Mouse (Mus musculus) megakaryocyte, embryonic 14.5 days (primary cell): ENCODE data around the gene Icam5. TPM values are rescaled to one million over a fixed set of nuclear protein-coding genes. Genes with fewer than 3 reads are reported as not detected.

ENCODE experiments used
- H3K27me3 ChIP-seq: replicated peaks from 2 replicates; pipeline ENCODE3; 2012; ENCODE audit warnings: inconsistent platforms
- H3K36me3 ChIP-seq: replicated peaks from 2 replicates; pipeline ENCODE3; 2012; ENCODE audit warnings: low read length, inconsistent platforms, mixed read lengths
- H3K4me1 ChIP-seq: 2 replicates; pipeline ENCODE4 v1.6.1; 2012; ENCODE audit warnings: inconsistent platforms
- H3K4me3 ChIP-seq: replicated peaks from 2 replicates; pipeline ENCODE3; 2012; ENCODE audit warnings: moderate library complexity, mild to moderate bottlenecking, inconsistent platforms
- H3K9me3 ChIP-seq: 2 replicates; pipeline ENCODE4 v1.6.1; 2012; ENCODE audit warnings: inconsistent platforms
- FLI1 ChIP-seq: IDR thresholded peaks from 2 replicates; pipeline ENCODE4 v1.6.1; 2012; ENCODE audit warnings: low read length, inconsistent platforms, mixed read lengths
- GATA1 ChIP-seq: IDR thresholded peaks from 3 replicates; pipeline ENCODE4 v1.6.1; 2012; ENCODE audit warnings: mixed read lengths, low read length, inconsistent platforms, borderline replicate concordance
- polyA plus RNA-seq: library from polyadenylated mRNA; stranded (reverse); fragments of >175 nt; gene quantifications from 2 replicates; pipeline ENCODE4 v1.2.3, GENCODE M21; 2012; ENCODE audit warnings: low replicate concordance; ENCODE audit not compliant: insufficient read depth

The Icam5 gene
- polyA plus RNA-seq, 1 experiment, result 3.0 TPM

GRCm38 (mm10) chr9:21025258-21025810, 6.5 kb upstream of the Icam5 start:
- TF ChIP-seq GATA1 (no peak), FLI1 (no peak)
- peaks cover 31% of the 10 kb centered on the region for H3K36me3 ChIP-seq
- H3K27me3 ChIP-seq, result peaks cover 42% of the 10 kb centered on the region
- peaks cover 42% of the 10 kb centered on the region for H3K4me1 ChIP-seq
- H3K4me3 ChIP-seq, result no peak overlapping the region
- no peaks in the 10 kb centered on the region for H3K9me3 ChIP-seq

GRCm38 (mm10) chr9:21026849-21027248, 5.0 kb upstream of the Icam5 start:
- H3K9me3 ChIP-seq, result no peaks in the 10 kb centered on the region
- TF ChIP-seq FLI1 (no peak), GATA1 (no peak)
- H3K27me3 ChIP-seq, result peaks cover 34% of the 10 kb centered on the region
- peaks cover 25% of the 10 kb centered on the region for H3K36me3 ChIP-seq
- peaks cover 53% of the 10 kb centered on the region for H3K4me1 ChIP-seq
- H3K4me3 ChIP-seq, result no peak overlapping the region

- Histone ChIP-seq H3K9me3 (no peaks in the 10 kb centered on the region), H3K4me3 (peak overlapping the region; percentile 24), H3K4me1 (peaks cover 59% of the 10 kb centered on the region), H3K36me3 (peaks cover 25% of the 10 kb centered on the region), H3K27me3 (peaks cover 37% of the 10 kb centered on the region)
- TF ChIP-seq GATA1 (no peak), FLI1 (no peak)
Measured at GRCm38 (mm10) chr9:21027774-21028290, 4.0 kb upstream of the Icam5 start.

- H3K9me3 ChIP-seq, result no peaks in the 10 kb centered on the region
- peaks cover 67% of the 10 kb centered on the region for H3K4me1 ChIP-seq
- H3K27me3 ChIP-seq, result peaks cover 45% of the 10 kb centered on the region
- H3K4me3 ChIP-seq, result peak overlapping the region; percentile 94
- peaks cover 25% of the 10 kb centered on the region for H3K36me3 ChIP-seq
- TF ChIP-seq FLI1 (no peak), GATA1 (no peak)
Measured at GRCm38 (mm10) chr9:21028560-21029110, 3.2 kb upstream of the Icam5 start.

DNA sequence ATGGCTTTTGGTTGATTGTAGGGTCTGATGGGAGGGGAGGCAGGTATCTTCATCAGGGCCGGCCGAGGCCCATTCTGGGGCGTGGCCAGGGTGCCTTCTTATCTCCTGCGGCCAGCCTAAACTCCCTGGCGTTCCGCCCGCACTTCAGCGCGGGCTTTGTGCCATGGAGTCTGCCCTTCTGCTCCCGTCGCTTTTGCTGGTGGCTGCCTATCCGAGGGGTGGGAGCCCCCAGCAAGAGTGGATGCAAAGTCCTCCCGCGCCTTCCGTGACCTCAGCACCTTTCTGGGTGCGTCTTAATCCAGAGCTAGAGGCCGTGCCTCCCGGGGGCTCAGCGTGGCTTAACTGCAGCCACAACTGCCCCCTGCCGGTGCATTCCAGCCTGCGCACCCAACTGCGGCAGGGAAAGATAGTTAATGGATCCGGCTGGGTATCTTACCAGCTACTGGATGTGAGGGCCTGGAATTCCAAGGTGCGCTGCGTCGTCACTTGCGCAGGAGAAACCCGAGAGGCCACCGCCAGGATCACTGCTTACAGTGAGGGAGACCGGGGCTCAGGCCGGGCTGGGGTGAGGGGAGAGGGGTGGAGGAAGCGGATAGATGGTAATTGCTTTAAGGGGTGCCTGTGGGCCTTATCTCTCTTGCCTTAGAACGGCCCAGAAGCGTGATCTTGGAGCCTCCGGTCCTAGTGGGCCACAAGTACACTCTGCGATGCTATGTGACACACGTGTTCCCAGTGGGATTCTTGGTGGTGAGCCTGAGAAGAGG, 2.4 kb upstream of the Icam5 start, which contains the start of gene Icam4:
Gene Icam4 (plus strand): TSS at position 83 of the 764 bp plus-strand sequence.
- Histone ChIP-seq H3K4me1 (peaks cover 73% of the 10 kb centered on the region), H3K36me3 (peaks cover 25% of the 10 kb centered on the region), H3K4me3 (peak within 1 kb of the TSS; percentile 94), H3K9me3 (no peaks in the 10 kb centered on the region), H3K27me3 (peaks cover 51% of the 10 kb centered on the region)
- TF ChIP-seq FLI1, result no peak
- no peak for TF ChIP-seq GATA1

DNA sequence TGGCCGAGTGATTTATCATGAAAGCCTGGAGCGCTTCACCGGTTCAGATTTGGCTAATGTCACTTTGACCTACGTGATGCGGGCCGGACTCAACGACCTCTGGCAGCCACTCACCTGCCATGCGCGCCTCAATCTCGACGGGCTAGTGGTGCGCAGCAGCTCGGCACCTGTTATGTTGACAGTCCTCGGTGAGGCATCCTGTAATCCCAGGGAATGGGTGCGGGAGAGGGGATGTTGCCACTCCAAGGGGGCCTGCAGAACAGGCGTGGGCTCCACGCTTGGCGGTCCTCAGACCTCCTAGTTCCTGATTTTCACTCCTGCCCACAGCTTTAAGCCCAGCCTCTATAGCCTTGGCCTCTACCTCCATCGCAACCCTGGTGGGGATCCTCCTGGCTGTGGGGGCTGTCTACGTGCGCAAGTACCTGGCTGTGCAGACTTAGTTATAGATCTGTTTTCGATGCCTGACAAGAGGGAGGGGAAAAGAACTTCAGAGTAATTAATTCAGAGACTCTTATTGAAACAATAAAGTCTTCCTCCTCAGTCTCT, 1.7 kb upstream of the Icam5 start:
- H3K9me3 ChIP-seq, result no peaks in the 10 kb centered on the region
- TF ChIP-seq FLI1 (no peak), GATA1 (no peak)
- H3K27me3 ChIP-seq, result peaks cover 57% of the 10 kb centered on the region
- peaks cover 80% of the 10 kb centered on the region for H3K4me1 ChIP-seq
- H3K36me3 ChIP-seq, result peaks cover 25% of the 10 kb centered on the region
- H3K4me3 ChIP-seq, result peak overlapping the region; percentile 94

DNA sequence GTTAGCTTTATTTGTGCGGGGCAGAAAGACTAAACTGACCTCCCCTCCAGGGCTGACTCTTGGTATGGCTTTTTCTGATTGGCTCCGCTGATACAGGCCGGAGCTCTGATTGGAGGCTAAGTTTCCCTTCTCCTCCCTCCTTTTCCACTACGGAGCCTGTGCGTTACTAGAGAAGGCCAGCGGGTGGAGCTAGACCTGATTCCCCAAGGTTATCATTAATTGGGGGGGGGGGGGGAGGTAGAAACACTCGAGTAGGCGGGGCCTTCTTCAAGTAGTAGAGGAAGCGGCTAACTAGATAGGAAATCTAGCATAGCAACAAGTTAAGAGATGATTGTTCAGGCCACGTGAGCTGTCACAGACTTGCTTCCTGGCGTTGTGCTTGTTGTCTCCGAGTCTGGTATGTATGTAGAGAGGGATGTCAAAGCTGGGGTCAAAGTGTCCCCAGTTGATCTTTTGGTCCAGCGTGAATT, 1.1 kb upstream of the Icam5 start:
- TF ChIP-seq GATA1 (no peak), FLI1 (no peak)
- Histone ChIP-seq H3K9me3 (no peaks in the 10 kb centered on the region), H3K27me3 (peaks cover 58% of the 10 kb centered on the region), H3K4me1 (peaks cover 87% of the 10 kb centered on the region), H3K36me3 (peaks cover 19% of the 10 kb centered on the region), H3K4me3 (peak overlapping the region; percentile 94)

GRCm38 (mm10) chr9:21031251-21031895, 500 bp upstream of the Icam5 start:
- Histone ChIP-seq H3K27me3 (peaks cover 61% of the 10 kb centered on the region), H3K4me3 (peak overlapping the region; percentile 94), H3K36me3 (peaks cover 16% of the 10 kb centered on the region), H3K4me1 (peaks cover 92% of the 10 kb centered on the region), H3K9me3 (no peaks in the 10 kb centered on the region)
- TF ChIP-seq FLI1, result no peak
- TF ChIP-seq GATA1, result no peak

GRCm38 (mm10) chr9:21032491-21032890, 618 bp downstream of the Icam5 start:
- Histone ChIP-seq H3K36me3 (peaks cover 6% of the 10 kb centered on the region), H3K4me1 (peaks cover 98% of the 10 kb centered on the region), H3K9me3 (peaks cover 6% of the 10 kb centered on the region; the same call in 1 of the 2 replicates), H3K4me3 (peak overlapping the region; percentile 94), H3K27me3 (peaks cover 62% of the 10 kb centered on the region)
- no peak for TF ChIP-seq FLI1
- no peak for TF ChIP-seq GATA1
